Mouse (Mus musculus): ENCODE data around the gene Zic5.

DNA sequence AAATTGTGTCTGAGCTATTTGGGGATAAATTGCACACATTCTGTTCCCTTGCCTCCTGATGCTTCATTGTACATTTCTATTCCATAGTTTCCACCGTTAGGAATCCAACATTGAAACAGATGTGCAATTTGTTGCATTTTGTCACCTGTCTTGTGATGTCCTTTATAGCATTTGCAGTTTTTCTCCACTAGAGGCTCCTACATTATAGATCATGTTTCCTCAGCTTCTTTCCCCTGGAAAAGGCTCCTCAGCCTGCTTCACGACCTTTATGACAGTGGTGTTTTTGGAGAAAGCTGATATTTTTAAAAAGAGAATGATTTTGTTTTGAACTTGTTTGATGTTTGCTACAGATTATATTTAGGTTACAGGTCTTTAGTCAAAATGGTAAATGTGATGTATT, 43.6 kb upstream of the Zic5 start:
- no peak for TF ChIP-seq FLI1 (IDR thresholded peaks at IDR 0.05; ENCODE audit: low read length)
- TF ChIP-seq GATA1 (IDR thresholded peaks at IDR 0.05; ENCODE audit: borderline replicate concordance, low read length), result no peak
